Mouse (Mus musculus) heart, embryonic 11.5 days (tissue): ENCODE results near the gene Gnat1. TPM values are rescaled to one million over a fixed set of nuclear protein-coding genes. Genes with fewer than 3 reads are reported as not detected.

ENCODE experiments used
- ATAC-seq: fragments of 200-750 bp; cut with Nextera tagmentation; replicated peaks from 2 replicates; pipeline ENCODE4 v1.8.0; 2017; ENCODE audit warnings: moderate library complexity; ENCODE audit not compliant: insufficient number of reproducible peaks, low FRiP score, low TSS enrichment
- H3K27ac ChIP-seq: fragments of 300-500 bp; sonication (generic); 2 replicates; pipeline ENCODE4 v1.5.1; 2014; ENCODE audit warnings: mild to moderate bottlenecking, low read depth, low read length
- H3K27me3 ChIP-seq: fragments of 300-500 bp; sonication (generic); 2 replicates; pipeline ENCODE4 v1.6.1; 2014; ENCODE audit warnings: mild to moderate bottlenecking, low read length, mixed read lengths; ENCODE audit not compliant: control insufficient read depth, insufficient read depth
- H3K36me3 ChIP-seq: fragments of 300-500 bp; sonication (generic); 2 replicates; pipeline ENCODE4 v1.6.1; 2014; ENCODE audit warnings: mild to moderate bottlenecking, low read length, moderate library complexity, mixed read lengths; ENCODE audit not compliant: control insufficient read depth, insufficient read depth
- H3K4me1 ChIP-seq: fragments of 300-500 bp; sonication (generic); 2 replicates; pipeline ENCODE4 v1.6.1; 2014; ENCODE audit warnings: low read length; ENCODE audit not compliant: control insufficient read depth, insufficient read depth
- H3K4me2 ChIP-seq: fragments of 300-500 bp; sonication (generic); 2 replicates; pipeline ENCODE4 v1.6.1; 2014; ENCODE audit warnings: mild to moderate bottlenecking, moderate library complexity
- H3K4me3 ChIP-seq: fragments of 300-500 bp; sonication (generic); 2 replicates; pipeline ENCODE4 v1.5.1; 2014; ENCODE audit warnings: low read depth, low read length
- H3K9ac ChIP-seq: fragments of 300-500 bp; sonication (generic); 2 replicates; pipeline ENCODE4 v1.6.1; 2014; ENCODE audit warnings: mild to moderate bottlenecking, low read depth, low read length, moderate library complexity
- H3K9me3 ChIP-seq: fragments of 300-500 bp; sonication (generic); replicated peaks from 2 replicates; pipeline ENCODE4 v1.6.1; 2016; ENCODE audit warnings: low read length; ENCODE audit not compliant: control insufficient read depth
- WGBS: fragments of 180-500 bp; shearing (Covaris S2); extraction: QIAGEN DNeasy Blood & Tissue Kit; methylation state at CpG from one replicate; pipeline ENCODE4 v1.1.7; 2014; ENCODE audit not compliant: insufficient replicate concordance; 5-methylcytosine and 5-hydroxymethylcytosine counted together
- polyA plus RNA-seq: library from polyadenylated mRNA; unstranded; fragments of >200 nt; fragmentation: Nextera tagmentation; extraction: Ambion mirVana; gene quantifications from 2 replicates; pipeline ENCODE4 v1.2.1, GENCODE M21; 2014

The Gnat1 gene
- polyA plus RNA-seq, 1 experiment from 2014 or later = 1.2 TPM

- ATAC-seq = no peak
- Histone ChIP-seq H3K4me3 (no peak overlapping the region), H3K4me2 (no peak overlapping the region), H3K27me3 (peaks cover 47% of the 10 kb centered on the region), H3K4me1 (peaks cover 16% of the 10 kb centered on the region), H3K36me3 (no peaks in the 10 kb centered on the region), H3K27ac (no peak overlapping the region), H3K9ac (no peak overlapping the region), H3K9me3 (no peaks in the 10 kb centered on the region)
- 59% methylated on average over 9 of the region's 9 CpGs for WGBS
Measured at GRCm38 (mm10) chr9:107674609-107675429, 4.7 kb downstream of the Gnat1 start.

GRCm38 (mm10) chr9:107670259-107670658 is 9.3 kb downstream of the Gnat1 start:
- Histone ChIP-seq H3K4me2 (no peak overlapping the region), H3K4me1 (peaks cover 42% of the 10 kb centered on the region), H3K9ac (no peak overlapping the region), H3K9me3 (no peaks in the 10 kb centered on the region), H3K27me3 (peaks cover 30% of the 10 kb centered on the region), H3K27ac (no peak overlapping the region), H3K4me3 (no peak overlapping the region), H3K36me3 (no peaks in the 10 kb centered on the region)
- 35% methylated on average over 5 of the region's 5 CpGs for WGBS
- ATAC-seq = no peak

- WGBS = 85% methylated on average over 9 of the region's 9 CpGs
Measured at GRCm38 (mm10) chr9:107669480-107669945, 10.0 kb downstream of the Gnat1 start, which contains the start of gene Slc38a3. Gene Slc38a3 (minus strand): TSS chr9:107669530.

GRCm38 (mm10) chr9:107668916-107669315 is 10.6 kb downstream of the Gnat1 start:
- Histone ChIP-seq H3K4me2 (no peak overlapping the region), H3K9ac (no peak overlapping the region), H3K27ac (no peak overlapping the region), H3K4me3 (no peak overlapping the region), H3K27me3 (peaks cover 22% of the 10 kb centered on the region), H3K36me3 (no peaks in the 10 kb centered on the region), H3K9me3 (no peaks in the 10 kb centered on the region), H3K4me1 (peaks cover 42% of the 10 kb centered on the region)
- no peak for ATAC-seq
- WGBS = 61% methylated on average over 3 of the region's 3 CpGs

More at GRCm38 (mm10) chr9:107669480-107669945, 10.0 kb downstream of the Gnat1 start, which contains the start of gene Slc38a3:
- Histone ChIP-seq H3K4me2 (peak within 1 kb of the TSS; percentile 76; the same call in 1 of the 2 replicates), H3K9me3 (no peaks in the 10 kb centered on the region), H3K4me1 (peaks cover 42% of the 10 kb centered on the region), H3K27me3 (peaks cover 27% of the 10 kb centered on the region), H3K36me3 (no peaks in the 10 kb centered on the region), H3K4me3 (no peak within 1 kb of the TSS), H3K27ac (no peak within 1 kb of the TSS; the same call in 1 of the 2 replicates), H3K9ac (no peak within 1 kb of the TSS)
- ATAC-seq = no peak

- no peaks in the 10 kb centered on the region for H3K9me3 ChIP-seq
- H3K27ac ChIP-seq = no peak overlapping the region; the same call in 1 of the 2 replicates
- H3K27me3 ChIP-seq = peaks cover 18% of the 10 kb centered on the region
- H3K4me1 ChIP-seq = peaks cover 42% of the 10 kb centered on the region
- H3K9ac ChIP-seq = 0 out of 2 replicates have a peak overlapping the region, but pooled peaks have one; percentile 22
- H3K4me3 ChIP-seq = no peak overlapping the region
- no peaks in the 10 kb centered on the region for H3K36me3 ChIP-seq
- peak overlapping the region; percentile 76 for H3K4me2 ChIP-seq
- no peak for ATAC-seq
- WGBS = 17% methylated on average over 8 of the region's 8 CpGs
Measured at GRCm38 (mm10) chr9:107668011-107668410, 11.5 kb downstream of the Gnat1 start.

GRCm38 (mm10) chr9:107667219-107667618 is 12.3 kb downstream of the Gnat1 start:
- no peak overlapping the region for H3K27ac ChIP-seq
- H3K36me3 ChIP-seq = no peaks in the 10 kb centered on the region
- peak overlapping the region; percentile 40 for H3K4me3 ChIP-seq
- peaks cover 46% of the 10 kb centered on the region for H3K4me1 ChIP-seq
- H3K4me2 ChIP-seq = peak overlapping the region; percentile 76
- peaks cover 18% of the 10 kb centered on the region for H3K27me3 ChIP-seq
- 0% methylated on average over 24 of the region's 24 CpGs for WGBS
- peak; percentile 80 for ATAC-seq
- H3K9me3 ChIP-seq = no peaks in the 10 kb centered on the region
- peak overlapping the region; percentile 52 for H3K9ac ChIP-seq

GRCm38 (mm10) chr9:107666751-107667205 is 12.7 kb downstream of the Gnat1 start:
- peaks cover 18% of the 10 kb centered on the region for H3K27me3 ChIP-seq

GRCm38 (mm10) chr9:107665308-107665707 is 14.2 kb downstream of the Gnat1 start:
- no peak overlapping the region for H3K27ac ChIP-seq
- H3K4me2 ChIP-seq = no peak overlapping the region
- H3K27me3 ChIP-seq = peaks cover 21% of the 10 kb centered on the region
- no peak for ATAC-seq
- H3K36me3 ChIP-seq = no peaks in the 10 kb centered on the region
- H3K4me3 ChIP-seq = no peak overlapping the region
- peaks cover 43% of the 10 kb centered on the region for H3K4me1 ChIP-seq
- no peak overlapping the region for H3K9ac ChIP-seq
- 82% methylated on average over 7 of the region's 7 CpGs for WGBS
- H3K9me3 ChIP-seq = no peaks in the 10 kb centered on the region

More at GRCm38 (mm10) chr9:107666751-107667205, 12.7 kb downstream of the Gnat1 start:
- ATAC-seq = no peak
- 1% methylated on average over 30 of the region's 30 CpGs for WGBS
- H3K27ac ChIP-seq = no peak overlapping the region
- H3K4me1 ChIP-seq = peaks cover 46% of the 10 kb centered on the region
- no peaks in the 10 kb centered on the region for H3K36me3 ChIP-seq
- no peaks in the 10 kb centered on the region for H3K9me3 ChIP-seq
- peak overlapping the region; percentile 40 for H3K4me3 ChIP-seq
- peak overlapping the region; percentile 76 for H3K4me2 ChIP-seq
- peak overlapping the region; percentile 52 for H3K9ac ChIP-seq
